Mouse (Mus musculus) liver, embryonic 14.5 days (tissue): ENCODE results near the gene Tnn. TPM values are rescaled to one million over a fixed set of nuclear protein-coding genes. Genes with fewer than 3 reads are reported as not detected.

Experiments used
- ATAC-seq: fragments of 200-750 bp; cut with Nextera tagmentation; 2 replicates; pipeline ENCODE4 v1.8.0; 2017; ENCODE audit warnings: moderate number of reproducible peaks, mild to moderate bottlenecking, moderate library complexity; ENCODE audit not compliant: insufficient read depth
- DNase-seq, 3 experiments: peaks; one replicate each; pipeline ENCODE4 v3.0.0-alpha.2; 2012 to 2013; ENCODE audit warnings: low read depth in 3 of 3, low spot score in 3 of 3
- H3K27ac ChIP-seq: fragments of 300-500 bp; sonication (generic); 2 replicates; pipeline ENCODE4 v1.5.1; 2014; ENCODE audit warnings: moderate library complexity, mild to moderate bottlenecking, control low read depth, inconsistent platforms
- H3K27me3 ChIP-seq: fragments of 300-500 bp; sonication (generic); 2 replicates; pipeline ENCODE4 v1.6.1; 2014; ENCODE audit warnings: mild to moderate bottlenecking, low read length, moderate library complexity; ENCODE audit not compliant: control insufficient read depth, insufficient read depth
- H3K36me3 ChIP-seq: fragments of 300-500 bp; sonication (generic); replicated peaks from 2 replicates; pipeline ENCODE4 v1.6.1; 2014; ENCODE audit warnings: low read depth; ENCODE audit not compliant: control insufficient read depth, insufficient read depth
- H3K4me1 ChIP-seq, 2 experiments: fragments of 200-500 bp in 1 of 2; fragments of 300-500 bp in 1 of 2; sonication (generic) in 1 of 2; replicated peaks; 2 replicates each; pipeline ENCODE4 v1.6.1; 2012 to 2014; ENCODE audit warnings: antibody characterized with exemption in 1 of 2, inconsistent platforms in 1 of 2, low read length in 1 of 2; ENCODE audit not compliant: control insufficient read depth in 2 of 2, insufficient read depth in 2 of 2
- H3K4me2 ChIP-seq: fragments of 300-500 bp; sonication (generic); 2 replicates; pipeline ENCODE4 v1.6.1; 2014; ENCODE audit warnings: low read depth, mild to moderate bottlenecking, control low read depth, moderate library complexity
- H3K4me3 ChIP-seq, 2 experiments: fragments of 200-500 bp in 1 of 2; fragments of 300-500 bp in 1 of 2; sonication (generic) in 1 of 2; 2 replicates each; pipeline ENCODE4 v1.5.1; 2012 to 2014; ENCODE audit warnings: low read depth in 2 of 2, low read length in 2 of 2, mild to moderate bottlenecking in 2 of 2, control low read depth in 1 of 2, inconsistent platforms in 1 of 2, moderate library complexity in 1 of 2; ENCODE audit not compliant: insufficient read depth in 1 of 2
- H3K9ac ChIP-seq: fragments of 300-500 bp; sonication (generic); replicated peaks from 2 replicates; pipeline ENCODE4 v1.6.1; 2014; ENCODE audit warnings: mild to moderate bottlenecking, control low read depth, moderate library complexity
- H3K9me3 ChIP-seq: fragments of 300-500 bp; sonication (generic); 2 replicates; pipeline ENCODE4 v1.6.1; 2016; ENCODE audit warnings: low read length, mixed read lengths; ENCODE audit not compliant: control insufficient read depth
- CTCF ChIP-seq: IDR thresholded peaks from 2 replicates; pipeline ENCODE4 v1.5.1; 2016; ENCODE audit warnings: antibody characterized with exemption, low read depth, control low read depth
- EP300 ChIP-seq: IDR thresholded peaks from 2 replicates; pipeline ENCODE4 v1.6.1; 2016; ENCODE audit warnings: antibody characterized with exemption, low read depth
- WGBS: fragments of 180-500 bp; shearing (Covaris S2); extraction: QIAGEN DNeasy Blood & Tissue Kit; methylation state at CpG from one replicate; pipeline ENCODE4 v1.1.7; 2014; ENCODE audit not compliant: insufficient replicate concordance; 5-methylcytosine and 5-hydroxymethylcytosine counted together
- polyA plus RNA-seq, 2 experiments: library from polyadenylated mRNA; depleted of rRNA in 1 of 2; stranded (reverse) in 1 of 2; unstranded in 1 of 2; fragments of >200 nt; fragmentation: Nextera tagmentation in 1 of 2; extraction: Ambion mirVana in 1 of 2; gene quantifications; 2 replicates each; pipeline versions ENCODE4 v1.2.1 to v1.2.3; 2012 to 2014

Gene Tnn
- polyA plus RNA-seq, 2 experiments: 0.01 TPM; not detected in 1

DNA sequence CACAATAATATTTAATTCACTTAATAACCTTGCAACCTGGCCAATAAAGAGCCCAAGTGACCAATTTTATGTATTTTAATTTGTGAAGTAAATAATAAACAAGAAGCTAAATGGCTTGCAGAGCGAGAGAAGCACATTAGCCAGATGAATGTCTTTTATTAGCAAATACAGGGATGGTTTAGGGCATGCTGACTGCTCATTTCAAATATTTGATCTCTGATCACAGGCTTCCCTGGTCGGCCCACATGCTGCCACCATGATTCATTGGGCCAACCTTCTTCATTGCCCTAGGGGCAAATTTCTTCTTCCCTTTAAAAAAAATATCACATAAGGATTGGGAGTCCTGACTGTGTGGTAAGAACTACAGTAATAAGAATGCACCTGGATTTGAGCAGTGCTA, 66.7 kb downstream of the Tnn start:
- Histone ChIP-seq H3K27me3 (no peaks in the 10 kb centered on the region), H3K4me1 (no peaks in the 10 kb centered on the region), H3K27ac (no peak overlapping the region), H3K9me3 (no peaks in the 10 kb centered on the region), H3K9ac (no peak overlapping the region), H3K4me2 (no peak overlapping the region), H3K36me3 (no peaks in the 10 kb centered on the region), H3K4me3 (no peak overlapping the region)
- WGBS: 65% methylated on average over 2 of the region's 2 CpGs
- ATAC-seq (no peak), DNase-seq (no peak)
- no peak for TF ChIP-seq CTCF
- TF ChIP-seq EP300: no peak

DNA sequence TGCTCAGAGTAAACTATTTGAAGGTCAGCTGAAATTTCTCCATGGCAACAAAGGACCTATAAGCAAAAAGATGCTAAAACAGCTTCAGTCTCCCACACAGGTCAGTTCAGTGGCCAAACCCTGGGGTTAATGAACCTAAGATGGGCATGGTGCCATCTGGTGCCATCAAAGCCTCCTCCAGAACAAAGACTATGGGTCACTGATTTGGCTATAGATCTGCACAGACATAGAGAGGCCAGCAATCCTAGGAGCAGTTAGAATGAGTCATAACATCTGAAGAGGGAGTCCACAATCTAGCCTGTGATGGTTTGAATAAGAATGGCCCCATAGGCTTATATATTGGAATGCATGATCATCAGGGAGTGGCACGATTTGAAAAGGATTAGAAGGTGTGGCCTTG, 69.1 kb downstream of the Tnn start:
- H3K4me1 ChIP-seq: no peaks in the 10 kb centered on the region; a peak in 2 of 4 replicates
- no peaks in the 10 kb centered on the region for H3K36me3 ChIP-seq
- no peak overlapping the region for H3K27ac ChIP-seq
- H3K9ac ChIP-seq: no peak overlapping the region
- H3K9me3 ChIP-seq: no peaks in the 10 kb centered on the region
- DNase-seq (no peak), ATAC-seq (no peak)
- no peaks in the 10 kb centered on the region for H3K27me3 ChIP-seq
- TF ChIP-seq CTCF (no peak), EP300 (no peak)
- no peak overlapping the region for H3K4me2 ChIP-seq
- no peak overlapping the region for H3K4me3 ChIP-seq
- 68% methylated on average over 1 of the region's 1 CpGs for WGBS

DNA sequence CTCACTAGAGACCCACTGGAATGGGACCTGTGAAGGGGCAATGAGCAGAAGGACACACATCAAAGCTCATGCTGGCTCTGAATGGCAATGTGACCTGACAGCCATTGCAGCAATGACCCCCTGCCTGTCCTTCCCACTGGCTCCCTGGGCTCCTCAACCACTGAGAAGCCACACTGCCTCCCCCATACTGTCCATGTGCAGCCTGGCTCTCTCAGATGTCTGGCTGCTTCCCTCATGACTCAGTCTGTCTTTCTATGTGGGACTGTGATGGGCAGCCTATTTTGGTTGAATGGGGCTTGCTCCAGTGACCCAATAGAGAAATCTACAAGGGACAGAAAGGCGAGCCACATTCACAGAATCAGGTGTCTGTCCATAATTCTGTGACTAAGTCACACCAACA, 70.7 kb downstream of the Tnn start:
- H3K4me1 ChIP-seq: no peaks in the 10 kb centered on the region; a peak in 2 of 4 replicates
- no peak overlapping the region for H3K4me3 ChIP-seq
- DNase-seq (no peak), ATAC-seq (no peak)
- H3K4me2 ChIP-seq: no peak overlapping the region
- no peaks in the 10 kb centered on the region for H3K9me3 ChIP-seq
- no peak overlapping the region for H3K27ac ChIP-seq
- H3K27me3 ChIP-seq: no peaks in the 10 kb centered on the region
- TF ChIP-seq EP300 (no peak), CTCF (no peak)
- 46% methylated on average over 1 of the region's 1 CpGs for WGBS
- H3K9ac ChIP-seq: no peak overlapping the region
- H3K36me3 ChIP-seq: peaks cover 4% of the 10 kb centered on the region

DNA sequence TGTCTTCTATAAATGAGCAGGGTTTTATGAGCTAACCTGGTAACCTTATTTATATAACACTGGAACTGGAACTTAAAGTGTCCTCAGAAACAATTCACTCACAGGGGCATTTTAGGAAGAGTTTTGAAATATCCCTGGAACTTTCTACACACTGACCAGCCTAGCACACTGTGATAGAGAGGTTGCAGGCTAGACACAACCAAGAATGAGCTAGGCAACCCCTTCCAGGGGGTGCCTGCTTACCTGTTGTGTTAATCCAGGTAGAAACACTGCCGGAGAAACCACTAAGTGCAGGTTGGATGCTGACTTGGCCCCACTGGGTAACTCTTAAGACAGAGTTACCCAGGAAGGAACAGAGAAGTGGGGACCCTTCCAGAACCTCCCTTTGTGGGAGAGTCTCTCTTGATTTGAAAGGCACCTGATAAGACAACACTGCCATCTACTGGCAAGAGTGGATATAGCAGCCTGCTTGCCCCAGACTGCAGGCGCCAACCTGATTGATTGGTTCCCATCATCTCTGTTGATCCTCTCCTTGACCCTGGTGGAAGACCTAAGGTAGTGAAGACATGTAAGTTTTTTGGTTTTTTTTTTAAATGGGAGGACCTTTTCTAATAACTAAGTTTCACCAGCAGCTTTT, 72.5 kb downstream of the Tnn start:
- TF ChIP-seq EP300: no peak
- peak; percentile 95 for TF ChIP-seq CTCF
- peaks cover 6% of the 10 kb centered on the region for H3K36me3 ChIP-seq
- peak; percentile 22; the same call in 1 of the 2 replicates for ATAC-seq
- WGBS: 23% methylated on average over 2 of the region's 2 CpGs
- no peak overlapping the region for H3K4me3 ChIP-seq
- H3K4me1 ChIP-seq: no peaks in the 10 kb centered on the region; a peak in 2 of 4 replicates
- DNase-seq: peak in 1 of 3 experiments; percentile 56
- no peaks in the 10 kb centered on the region for H3K9me3 ChIP-seq
- no peak overlapping the region for H3K4me2 ChIP-seq
- H3K27ac ChIP-seq: no peak overlapping the region
- no peaks in the 10 kb centered on the region for H3K27me3 ChIP-seq
- no peak overlapping the region for H3K9ac ChIP-seq

DNA sequence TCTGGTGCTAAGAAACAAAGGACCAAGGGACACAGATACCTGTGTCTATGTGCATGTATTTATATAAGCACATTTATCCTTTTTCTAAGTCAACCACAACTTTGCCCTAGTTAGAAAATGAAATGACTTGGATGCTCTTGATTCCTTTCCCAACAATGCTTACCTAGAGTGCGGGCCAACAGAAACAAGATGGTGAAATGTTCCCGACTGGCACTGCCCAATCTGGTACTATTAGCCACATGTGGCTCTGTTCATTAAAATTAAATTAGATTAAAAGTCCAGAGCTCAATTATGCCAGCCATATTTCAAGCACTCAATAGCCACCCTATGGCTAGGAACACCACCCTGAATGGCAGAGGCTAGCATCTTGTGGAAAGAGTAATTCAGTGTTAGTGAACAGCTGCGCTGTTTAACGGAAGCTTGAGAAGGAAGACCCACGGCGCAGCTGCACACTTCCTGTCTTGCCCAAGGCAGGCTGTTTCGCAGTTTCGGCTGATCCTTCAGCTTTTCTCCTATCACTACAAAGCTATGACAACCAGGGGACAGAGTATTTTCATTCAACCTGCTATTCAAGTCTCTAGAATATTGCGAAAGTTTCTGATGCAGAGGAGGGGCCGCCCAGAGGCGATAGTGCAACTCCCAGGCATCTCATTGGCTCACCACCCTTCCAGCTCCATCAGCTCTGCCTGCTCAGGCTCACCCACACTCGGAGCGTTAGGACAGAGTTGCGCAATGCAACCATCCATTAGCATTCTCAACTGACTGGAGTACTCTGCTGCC, 74.3 kb downstream of the Tnn start:
- no peak overlapping the region for H3K4me3 ChIP-seq
- H3K36me3 ChIP-seq: peaks cover 13% of the 10 kb centered on the region
- peak overlapping the region; percentile 1; the same call in 1 of the 2 replicates for H3K4me2 ChIP-seq
- H3K27ac ChIP-seq: no peak overlapping the region
- DNase-seq (peak in 1 of 3 experiments; percentile 42), ATAC-seq (peak; percentile 74)
- H3K9me3 ChIP-seq: no peaks in the 10 kb centered on the region
- H3K9ac ChIP-seq: no peak overlapping the region
- TF ChIP-seq EP300: no peak
- no peak for TF ChIP-seq CTCF
- no peaks in the 10 kb centered on the region; a peak in 2 of 4 replicates for H3K4me1 ChIP-seq
- H3K27me3 ChIP-seq: no peaks in the 10 kb centered on the region
- WGBS: 31% methylated on average over 14 of the region's 14 CpGs
